Mouse (Mus musculus): Measurements from ENCODE around the gene Gm14399.
"Not testable (repeated sequence)": the region's sequence is repeated elsewhere in the genome, so short reads cannot be mapped to it uniquely, and the experiment has no call there.

The Gm14399 gene

DNA sequence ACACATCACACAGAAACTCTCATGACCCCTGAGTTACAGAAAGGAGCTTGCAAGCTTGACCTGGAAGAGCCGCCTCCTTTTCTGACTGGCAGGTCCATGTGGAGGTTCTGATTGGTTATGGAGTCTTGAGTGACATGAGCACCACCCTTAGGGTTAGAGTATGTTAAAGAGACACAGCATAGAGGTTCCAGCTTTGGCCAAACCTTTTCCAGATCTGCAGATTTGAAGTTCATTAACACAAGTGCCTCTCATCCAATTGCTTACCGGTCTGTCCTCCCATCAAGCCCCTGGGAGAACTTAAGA, at the start of gene Gm14399:
Gene Gm14399 (minus strand): TSS at position 20 of the 303 bp plus-strand sequence.
- DNase-seq (ENCODE audit: low spot score in 2 of 2): not testable (repeated sequence)

DNA sequence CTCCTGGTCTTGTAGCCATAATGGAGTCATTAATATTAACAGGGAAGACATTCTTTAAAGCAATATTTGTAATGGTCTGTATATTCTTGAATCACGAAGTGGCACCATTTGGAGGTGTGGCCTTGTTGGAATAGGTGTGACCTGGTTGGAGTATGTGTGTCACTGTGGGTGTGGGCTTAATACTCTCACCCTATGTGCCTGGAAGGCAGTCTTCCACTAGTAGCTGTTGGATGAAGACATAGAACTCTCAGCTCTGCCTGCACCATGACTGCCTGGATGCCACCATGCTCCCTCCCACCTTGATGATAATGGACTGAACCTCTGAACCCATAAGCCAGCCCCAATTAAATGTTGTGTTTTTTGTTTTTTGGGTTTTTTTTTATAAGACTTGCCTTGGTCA, 37.2 kb upstream of the Gm14399 start:
- DNase-seq (ENCODE audit: low spot score in 2 of 2): not testable (repeated sequence)

DNA sequence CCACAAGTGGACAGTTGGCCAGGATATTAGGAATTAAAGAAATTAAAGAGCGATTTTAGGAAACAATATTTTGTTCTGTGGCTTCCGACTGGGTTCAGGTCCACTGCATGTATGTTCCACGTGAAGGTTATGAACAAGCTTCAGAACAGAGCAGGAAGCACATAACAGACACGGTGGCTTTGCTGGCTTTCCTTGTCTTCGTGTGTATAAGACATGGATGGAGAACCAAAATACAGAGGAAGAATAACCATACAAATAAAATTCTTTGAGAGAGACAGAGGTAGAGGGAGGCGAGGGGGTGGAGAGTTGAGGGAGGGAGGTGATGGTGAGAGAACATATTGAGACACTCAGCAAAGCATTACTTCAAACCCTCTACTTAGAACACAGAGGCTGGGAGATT, 34.5 kb upstream of the Gm14399 start:
- DNase-seq (ENCODE audit: low spot score in 2 of 2): no peak

DNA sequence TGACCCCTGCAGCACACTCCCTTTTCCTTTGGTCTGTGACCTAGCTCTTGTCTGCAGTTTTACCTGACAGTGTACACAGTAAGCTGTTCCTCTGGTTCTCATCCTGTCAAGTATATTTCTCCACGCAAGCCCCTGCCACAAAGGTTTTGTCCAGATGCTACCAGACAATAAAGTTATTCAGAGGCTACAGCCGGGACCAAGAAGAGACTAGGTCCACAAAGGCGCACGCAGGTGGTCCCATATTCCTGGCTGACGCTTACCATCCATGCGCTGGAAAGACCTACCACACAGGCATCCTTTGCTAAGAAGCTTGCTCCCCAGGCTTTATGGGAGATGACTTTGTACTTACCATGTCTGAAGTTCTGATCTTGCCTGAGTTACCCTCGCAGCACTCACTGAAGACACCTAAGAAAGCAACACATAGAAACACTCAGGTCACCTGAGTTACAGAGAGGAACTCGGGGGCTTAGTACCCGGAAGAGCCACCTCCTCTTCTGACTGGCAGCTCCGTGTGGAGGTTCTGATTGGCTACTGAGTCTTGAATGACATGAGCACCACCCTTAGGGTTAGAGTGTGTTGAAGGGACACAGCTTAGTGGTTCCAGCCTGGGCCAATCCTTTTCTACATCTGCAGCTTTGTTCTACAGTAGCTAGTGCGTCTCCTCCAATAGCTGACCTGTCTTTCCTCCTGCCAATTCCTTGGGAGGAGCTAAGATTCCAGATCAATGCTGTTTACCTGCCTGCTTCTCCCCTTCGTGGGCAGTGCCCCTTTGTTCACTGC, 33.8 kb upstream of the Gm14399 start, which contains the start of gene Gm14443:
Gene Gm14443 (minus strand): TSS at position 471 of the 780 bp plus-strand sequence.
- not testable (repeated sequence) for DNase-seq (ENCODE audit: low spot score in 2 of 2)

DNA sequence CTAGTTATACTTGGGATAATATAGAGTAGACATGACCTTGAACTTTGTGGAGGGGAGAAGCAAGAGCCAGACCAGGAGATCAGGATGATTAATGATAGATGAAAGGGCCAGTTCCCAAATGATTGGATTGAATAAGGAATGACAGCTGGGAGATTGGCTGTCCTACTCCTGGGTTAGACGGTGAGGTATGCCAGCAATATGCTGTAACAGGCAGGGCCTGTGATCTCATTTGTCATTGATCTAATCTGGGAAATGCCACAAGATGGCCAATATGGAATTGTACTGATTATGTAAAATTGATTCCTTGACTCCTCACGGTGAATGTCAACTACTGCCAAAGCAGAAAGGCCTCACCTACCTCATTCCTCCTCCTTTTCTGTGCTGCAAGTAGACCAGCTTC, 32.2 kb upstream of the Gm14399 start:
- not testable (repeated sequence) for DNase-seq (ENCODE audit: low spot score in 2 of 2)

DNA sequence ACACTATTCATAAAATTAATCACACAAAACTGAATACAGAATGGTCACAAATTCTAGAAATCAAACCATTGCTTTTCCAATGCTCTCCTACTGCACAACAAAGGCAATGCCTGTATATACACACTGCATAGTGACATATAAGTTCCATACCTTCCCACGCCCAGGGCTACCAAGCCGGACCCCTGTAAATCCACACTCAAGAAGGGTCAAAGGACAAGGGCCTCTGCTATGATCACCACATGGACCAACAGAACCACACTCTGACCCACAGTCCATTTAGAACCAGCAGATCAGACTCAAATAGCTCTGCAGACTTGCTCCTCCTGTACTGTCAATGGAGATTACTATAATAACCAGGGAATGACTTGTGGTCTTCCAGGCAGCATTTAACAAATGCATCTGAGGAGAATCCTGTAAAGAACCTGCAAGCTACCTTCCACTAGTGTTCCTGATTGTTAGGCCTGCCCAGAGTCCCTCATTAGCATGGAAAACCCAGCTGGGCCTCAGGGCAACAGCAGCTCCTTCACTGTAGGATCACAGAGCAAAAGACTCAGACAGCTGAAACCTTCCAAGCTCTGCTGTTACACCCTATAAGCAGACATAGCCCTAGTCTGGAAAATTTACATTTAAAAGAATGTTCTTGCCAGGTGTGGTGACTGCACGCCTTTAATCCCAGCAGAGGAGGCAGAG, 31.2 kb upstream of the Gm14399 start:
- DNase-seq (ENCODE audit: low spot score in 2 of 2): not testable (repeated sequence)

DNA sequence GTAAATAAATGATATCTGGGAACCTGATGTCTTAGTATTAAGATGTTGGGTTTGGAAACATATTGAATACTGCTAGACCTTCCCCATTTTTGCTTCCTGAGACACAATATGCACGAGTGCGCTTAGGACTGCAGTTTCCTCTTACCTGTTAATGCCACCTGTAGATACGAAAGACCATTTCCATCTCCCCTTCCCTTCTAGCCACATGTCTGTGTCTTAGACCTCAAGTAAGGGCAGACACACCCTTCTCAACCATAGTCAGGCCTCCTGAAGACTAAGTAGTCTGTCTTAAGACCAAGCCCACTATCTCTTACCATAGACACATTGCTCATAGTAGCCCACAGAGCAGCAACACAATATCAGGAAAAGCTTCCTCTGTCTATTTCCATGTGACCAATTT, 30.3 kb upstream of the Gm14399 start:
- DNase-seq (ENCODE audit: low spot score in 2 of 2): no peak

DNA sequence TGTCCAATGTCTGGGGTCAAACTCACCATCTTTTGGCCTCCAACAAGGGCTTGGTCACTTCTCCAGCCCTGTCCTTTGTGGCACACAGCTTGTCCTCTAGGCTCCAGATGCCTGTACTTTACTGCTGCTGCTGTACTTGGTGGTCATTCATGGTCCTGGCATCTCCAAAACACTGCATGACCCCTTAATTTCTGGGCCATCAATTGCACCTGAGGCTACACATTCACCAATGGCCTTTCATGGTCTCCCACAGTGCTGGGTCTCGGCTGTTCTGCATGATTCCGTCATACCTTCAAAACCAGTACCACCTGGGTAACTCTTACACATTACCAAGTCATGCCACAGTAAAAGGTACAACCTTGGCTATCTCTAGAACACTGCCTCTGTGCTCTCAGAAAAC, 25.1 kb upstream of the Gm14399 start:
- not testable (repeated sequence) for DNase-seq (ENCODE audit: low spot score in 2 of 2)

DNA sequence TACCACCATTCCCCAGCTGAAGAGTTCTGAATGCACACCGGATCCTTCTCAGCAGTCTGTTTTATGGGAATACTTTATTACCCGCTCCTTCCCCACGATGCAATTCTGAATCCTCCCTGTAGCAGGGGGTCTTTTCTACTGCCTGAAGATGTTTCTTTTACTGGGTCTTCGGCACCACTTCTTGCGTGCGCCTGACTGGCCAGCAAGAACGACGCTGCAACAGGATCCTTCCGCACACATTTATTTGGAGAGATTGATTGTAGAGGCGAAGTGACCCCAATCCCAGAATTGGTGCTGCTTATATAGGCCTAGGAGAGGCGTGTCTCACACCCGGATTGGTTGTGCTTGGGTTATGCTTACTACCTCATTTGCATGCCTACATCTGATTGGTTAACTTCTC, 23.3 kb upstream of the Gm14399 start:
- DNase-seq (ENCODE audit: low spot score in 2 of 2): not testable (repeated sequence)

DNA sequence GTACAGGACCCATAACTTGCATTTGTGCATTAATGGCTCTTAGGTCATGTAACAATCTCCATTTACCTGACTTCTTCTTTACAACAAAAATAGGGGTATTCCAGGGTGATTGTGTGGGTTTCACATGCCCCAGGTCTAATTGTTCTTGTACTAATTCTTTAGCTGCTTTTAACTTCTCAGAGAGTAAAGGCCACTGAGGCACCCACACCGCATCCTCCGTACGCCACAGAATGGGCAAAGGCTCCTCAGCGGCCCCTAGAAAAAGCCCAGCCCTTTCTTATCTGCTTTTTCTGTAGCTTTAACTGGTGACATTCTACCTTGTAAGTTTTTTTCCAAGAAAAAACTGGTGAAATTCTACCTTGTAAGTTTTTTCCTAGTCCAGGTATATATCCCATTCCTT, 19.6 kb upstream of the Gm14399 start:
- not testable (repeated sequence) for DNase-seq (ENCODE audit: low spot score in 2 of 2)

DNA sequence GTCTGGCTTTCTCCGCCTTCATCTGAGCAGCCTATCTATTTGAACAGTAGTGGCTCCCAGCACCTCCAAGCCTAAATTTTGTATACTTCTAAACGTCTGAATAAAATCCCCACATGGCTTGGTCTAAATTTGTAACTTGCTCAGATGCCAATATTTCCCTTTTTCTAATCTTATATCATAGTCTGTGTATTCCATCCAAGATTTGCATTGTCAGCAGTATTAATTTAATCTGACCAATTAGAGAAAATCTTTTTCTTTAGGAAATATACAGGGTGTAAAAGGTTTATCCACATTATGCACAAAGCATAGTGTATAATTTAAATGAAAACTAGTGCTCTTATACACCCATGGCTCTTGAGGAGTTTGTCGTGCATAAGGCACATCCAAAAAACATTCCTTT, 16.8 kb upstream of the Gm14399 start:
- DNase-seq (ENCODE audit: low spot score in 2 of 2): no peak

DNA sequence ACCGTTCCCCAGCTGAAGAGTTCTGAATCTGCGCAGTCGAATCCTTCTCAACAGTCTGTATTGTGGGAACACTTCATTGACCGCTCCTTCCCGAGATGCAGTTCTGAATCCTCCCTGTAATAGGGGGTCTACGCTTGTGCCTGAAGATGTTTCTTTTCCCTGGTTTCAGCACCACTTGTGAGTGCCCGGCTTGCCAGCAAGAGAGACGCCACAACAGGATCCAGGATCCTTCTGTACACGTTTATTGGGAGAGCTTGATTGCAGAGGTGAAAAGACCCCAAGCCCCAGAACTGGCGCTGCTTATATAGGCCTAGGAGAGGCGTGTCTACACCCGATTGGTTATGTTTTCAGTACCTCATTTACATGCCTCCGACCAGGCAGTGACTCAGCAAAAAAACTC, 14.9 kb upstream of the Gm14399 start:
- DNase-seq (ENCODE audit: low spot score in 2 of 2): no peak

DNA sequence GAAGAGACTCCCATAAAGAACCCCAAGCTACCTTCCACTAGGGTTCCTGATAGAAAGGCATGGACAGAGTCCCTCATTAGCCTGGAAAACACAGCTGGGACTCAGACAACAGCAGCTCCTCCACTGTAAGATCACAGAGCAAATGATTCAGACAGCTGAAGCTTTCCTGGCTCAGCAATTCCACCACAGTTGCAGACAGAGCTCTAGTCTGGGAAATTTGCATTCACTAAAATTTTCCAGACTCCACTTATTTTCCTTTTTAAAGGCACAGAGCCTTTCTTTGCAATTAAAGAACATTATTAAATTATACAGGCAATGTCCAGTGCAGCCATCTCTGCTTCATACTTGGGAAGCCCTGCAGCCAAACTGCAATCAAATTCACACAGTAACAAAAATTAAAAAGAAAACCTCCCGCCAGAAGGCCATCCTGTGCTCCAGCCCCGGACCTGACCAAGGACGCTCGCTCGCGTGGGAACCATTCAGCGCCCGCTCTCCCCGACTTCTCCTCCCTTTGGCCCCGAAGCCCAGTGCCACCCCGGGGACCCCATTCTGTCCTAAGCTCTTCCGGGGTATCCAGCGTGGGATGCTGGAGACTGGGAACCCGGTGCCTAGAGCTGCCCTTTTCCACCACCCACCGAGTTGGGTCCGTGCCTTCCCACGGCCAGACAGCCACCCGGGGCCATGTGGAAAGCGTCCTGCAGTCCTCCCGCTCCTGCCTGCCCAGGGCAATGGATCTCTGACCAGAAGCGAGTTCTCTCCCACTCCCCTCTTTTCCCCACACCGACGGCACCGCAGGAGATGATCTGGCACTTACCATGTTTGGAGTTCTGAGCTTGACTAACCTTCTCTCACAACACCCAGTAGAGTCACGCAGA, 457 bp downstream of the Gm14399 start:
- not testable (repeated sequence) for DNase-seq (ENCODE audit: low spot score in 2 of 2)

DNA sequence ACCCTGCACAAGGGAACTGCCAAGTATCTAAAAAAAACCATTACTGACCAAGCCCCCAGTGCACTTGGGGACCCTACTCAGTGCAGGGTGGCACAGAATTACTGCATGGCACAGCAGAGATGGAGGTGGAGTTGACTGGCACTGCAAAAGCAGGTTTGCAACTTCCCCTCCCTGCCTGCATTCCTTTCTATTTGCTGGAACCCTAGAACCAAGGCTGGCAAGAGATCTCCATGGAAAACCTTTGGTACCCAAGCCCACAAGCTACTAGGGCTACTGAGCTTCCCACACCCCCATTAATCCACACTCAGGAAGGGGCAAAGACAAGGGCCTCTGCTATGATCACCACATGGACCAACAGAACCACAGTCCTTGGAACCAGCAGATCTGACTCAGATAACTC, 1.2 kb downstream of the Gm14399 start:
- DNase-seq (ENCODE audit: low spot score in 2 of 2): not testable (repeated sequence)

All from spleen, postnatal 10 days (tissue).